Mouse (Mus musculus) CH12.LX (cell line): ENCODE measurements around the gene Vax1. TPM values are rescaled to one million over a fixed set of nuclear protein-coding genes. Genes with fewer than 3 reads are reported as not detected.

Source experiments
- DNase-seq: peaks from one replicate; pipeline ENCODE4 v3.0.0-alpha.2; 2013; ENCODE audit errors: extremely low read depth
- H3K27ac ChIP-seq: 2 replicates; pipeline ENCODE4 v1.5.1; 2012; ENCODE audit warnings: low read depth, mild to moderate bottlenecking, control low read depth, moderate library complexity; ENCODE audit not compliant: insufficient read depth
- H3K27me3 ChIP-seq: replicated peaks from 2 replicates; pipeline ENCODE3; 2012; ENCODE audit warnings: inconsistent platforms
- H3K36me3 ChIP-seq, 2 experiments: replicated peaks in 1 of 2; 2 replicates each; pipeline versions ENCODE3 to v1.6.1; 2012; ENCODE audit warnings: inconsistent platforms in 1 of 2, low read length in 1 of 2, mild to moderate bottlenecking in 1 of 2, mixed read lengths in 1 of 2, moderate library complexity in 1 of 2; ENCODE audit not compliant: control insufficient read depth in 1 of 2, insufficient read depth in 1 of 2
- H3K4me1 ChIP-seq, 2 experiments: 2 replicates each; pipeline ENCODE4 v1.6.1; 2012; ENCODE audit warnings: inconsistent platforms in 1 of 2, moderate library complexity in 1 of 2; ENCODE audit not compliant: insufficient read depth in 2 of 2, control insufficient read depth in 1 of 2
- H3K4me2 ChIP-seq: 2 replicates; pipeline ENCODE4 v1.6.1; 2012; ENCODE audit warnings: low read depth, mild to moderate bottlenecking, control low read depth; ENCODE audit not compliant: poor library complexity, insufficient read depth, severe bottlenecking
- H3K4me3 ChIP-seq, 3 experiments: fragments of 150-350 bp in 1 of 3; sonication (generic) in 1 of 3; replicated peaks in 1 of 3; 2 replicates each; pipeline versions ENCODE3 to v1.5.1; 2011 to 2012; ENCODE audit warnings: low read depth in 2 of 3, low read length in 2 of 3, mild to moderate bottlenecking in 2 of 3, moderate library complexity in 2 of 3, control low read depth in 1 of 3, improper control_type of control experiment in 1 of 3, inconsistent platforms in 1 of 3, mixed read lengths in 1 of 3; ENCODE audit not compliant: poor library complexity in 1 of 3
- H3K79me2 ChIP-seq: replicated peaks from 2 replicates; pipeline ENCODE4 v1.6.1; 2012; ENCODE audit warnings: mild to moderate bottlenecking, moderate library complexity; ENCODE audit not compliant: control insufficient read depth, poor library complexity, insufficient read depth, severe bottlenecking; ENCODE audit errors: extremely low read depth
- H3K9ac ChIP-seq: 2 replicates; pipeline ENCODE4 v1.6.1; 2012; ENCODE audit warnings: low read depth, mild to moderate bottlenecking, control low read depth, moderate library complexity; ENCODE audit not compliant: insufficient read depth
- H3K9me3 ChIP-seq: replicated peaks from 2 replicates; pipeline ENCODE3; 2012; ENCODE audit warnings: low read length, inconsistent platforms, mixed read lengths
- BHLHE40 ChIP-seq: IDR thresholded peaks from 2 replicates; pipeline ENCODE4 v1.6.1; 2011; ENCODE audit warnings: mild to moderate bottlenecking, low read depth, low read length, improper control_type of control experiment
- CHD1 ChIP-seq: IDR thresholded peaks from 2 replicates; pipeline ENCODE4 v1.6.1; 2012; ENCODE audit warnings: low read depth, low read length, improper control_type of control experiment, inconsistent platforms
- CHD2 ChIP-seq: IDR thresholded peaks from 2 replicates; pipeline ENCODE4 v1.6.1; 2011; ENCODE audit warnings: low read length, improper control_type of control experiment
- CTCF ChIP-seq, 2 experiments: IDR thresholded peaks in 1 of 2; conservative IDR thresholded peaks in 1 of 2; 2 replicates each; pipeline ENCODE4 v1.5.1; 2011 to 2012; ENCODE audit warnings: low read depth in 2 of 2, low read length in 2 of 2, improper control_type of control experiment in 1 of 2, inconsistent platforms in 1 of 2, mild to moderate bottlenecking in 1 of 2, moderate library complexity in 1 of 2
- E2F4 ChIP-seq: IDR thresholded peaks from 2 replicates; pipeline ENCODE4 v1.6.1; 2011; ENCODE audit warnings: low read depth, low read length, improper control_type of control experiment; ENCODE audit not compliant: insufficient replicate concordance
- ELF1 ChIP-seq: IDR thresholded peaks from 2 replicates; pipeline ENCODE4 v1.6.1; 2014; ENCODE audit warnings: low read depth, mild to moderate bottlenecking, inconsistent platforms, low read length, improper control_type of control experiment
- EP300 ChIP-seq: IDR thresholded peaks from 2 replicates; pipeline ENCODE4 v1.6.1; 2011; ENCODE audit warnings: low read length, improper control_type of control experiment
- ETS1 ChIP-seq: conservative IDR thresholded peaks from 2 replicates; pipeline ENCODE4 v1.6.1; 2012; ENCODE audit warnings: low read depth, mild to moderate bottlenecking, inconsistent platforms, low read length, improper control_type of control experiment, moderate library complexity
- GABPA ChIP-seq: IDR thresholded peaks from 2 replicates; pipeline ENCODE4 v1.6.1; 2012; ENCODE audit warnings: low read depth, low read length, improper control_type of control experiment, inconsistent platforms; ENCODE audit not compliant: insufficient replicate concordance
- HCFC1 ChIP-seq: IDR thresholded peaks from 2 replicates; pipeline ENCODE4 v1.6.1; 2012; ENCODE audit warnings: low read depth, mild to moderate bottlenecking, inconsistent platforms, low read length, improper control_type of control experiment
- IRF4 ChIP-seq: IDR thresholded peaks from 2 replicates; pipeline ENCODE4 v1.6.1; 2014; ENCODE audit warnings: low read depth, mild to moderate bottlenecking, inconsistent platforms, low read length, improper control_type of control experiment
- JUN ChIP-seq: IDR thresholded peaks from 2 replicates; pipeline ENCODE4 v1.6.1; 2011; ENCODE audit warnings: low read depth, mild to moderate bottlenecking, low read length, improper control_type of control experiment, moderate library complexity; ENCODE audit not compliant: insufficient read depth
- JUND ChIP-seq: conservative IDR thresholded peaks from 2 replicates; pipeline ENCODE4 v1.6.1; 2011; ENCODE audit warnings: low read depth, low read length, improper control_type of control experiment
- KAT2A ChIP-seq: IDR thresholded peaks from 2 replicates; pipeline ENCODE4 v1.6.1; 2012; ENCODE audit warnings: low read length, improper control_type of control experiment, inconsistent platforms; ENCODE audit not compliant: insufficient replicate concordance
- MAFK ChIP-seq: IDR thresholded peaks from 2 replicates; pipeline ENCODE4 v1.6.1; 2011; ENCODE audit warnings: low read length, improper control_type of control experiment; ENCODE audit not compliant: insufficient replicate concordance
- MAX ChIP-seq: IDR thresholded peaks from 2 replicates; pipeline ENCODE4 v1.6.1; 2011; ENCODE audit warnings: low read length, improper control_type of control experiment
- MAZ ChIP-seq: IDR thresholded peaks from 2 replicates; pipeline ENCODE4 v1.6.1; 2012; ENCODE audit warnings: low read depth, mild to moderate bottlenecking, inconsistent platforms, low read length, improper control_type of control experiment, moderate library complexity
- MEF2A ChIP-seq: IDR thresholded peaks from 2 replicates; pipeline ENCODE4 v1.6.1; 2014; ENCODE audit warnings: low read depth, mild to moderate bottlenecking, inconsistent platforms, low read length, improper control_type of control experiment, borderline replicate concordance
- MXI1 ChIP-seq: IDR thresholded peaks from 2 replicates; pipeline ENCODE4 v1.6.1; 2011; ENCODE audit warnings: mild to moderate bottlenecking, low read depth, low read length, improper control_type of control experiment
- MYC ChIP-seq: IDR thresholded peaks from 2 replicates; pipeline ENCODE4 v1.6.1; 2011; ENCODE audit warnings: low read depth, mild to moderate bottlenecking, improper control_type of control experiment, low read length
- NELFE ChIP-seq: IDR thresholded peaks from 2 replicates; pipeline ENCODE4 v1.6.1; 2011; ENCODE audit warnings: low read depth, low read length, improper control_type of control experiment
- NRF1 ChIP-seq: IDR thresholded peaks from 2 replicates; pipeline ENCODE4 v1.6.1; 2014; ENCODE audit warnings: low read depth, mild to moderate bottlenecking, inconsistent platforms, low read length, improper control_type of control experiment, moderate library complexity
- PAX5 ChIP-seq: IDR thresholded peaks from 2 replicates; pipeline ENCODE4 v1.6.1; 2012; ENCODE audit warnings: low read length, inconsistent platforms, mixed read lengths
- POLR2A ChIP-seq: IDR thresholded peaks from 2 replicates; pipeline ENCODE4 v1.6.1; 2011; ENCODE audit warnings: low read depth, mild to moderate bottlenecking, improper control_type of control experiment, low read length
- POLR2AphosphoS2 ChIP-seq: IDR thresholded peaks from 2 replicates; pipeline ENCODE4 v1.6.1; 2011; ENCODE audit warnings: low read depth, low read length, improper control_type of control experiment
- RCOR1 ChIP-seq: conservative IDR thresholded peaks from 2 replicates; pipeline ENCODE4 v1.6.1; 2012; ENCODE audit warnings: low read depth, mild to moderate bottlenecking, inconsistent platforms, low read length, improper control_type of control experiment
- SIN3A ChIP-seq: IDR thresholded peaks from 2 replicates; pipeline ENCODE4 v1.6.1; 2012; ENCODE audit warnings: low read length, improper control_type of control experiment, inconsistent platforms
- SMC3 ChIP-seq: IDR thresholded peaks from 2 replicates; pipeline ENCODE4 v1.6.1; 2011; ENCODE audit warnings: low read depth, low read length, improper control_type of control experiment
- TBP ChIP-seq: conservative IDR thresholded peaks from 2 replicates; pipeline ENCODE4 v1.6.1; 2011; ENCODE audit warnings: low read depth, low read length, improper control_type of control experiment
- TCF12 ChIP-seq: IDR thresholded peaks from 2 replicates; pipeline ENCODE4 v1.6.1; 2014; ENCODE audit warnings: low read depth, mild to moderate bottlenecking, inconsistent platforms, low read length, improper control_type of control experiment
- UBTF ChIP-seq: IDR thresholded peaks from 2 replicates; pipeline ENCODE4 v1.6.1; 2012; ENCODE audit warnings: low read depth, mild to moderate bottlenecking, inconsistent platforms, low read length, improper control_type of control experiment, moderate library complexity
- USF2 ChIP-seq: conservative IDR thresholded peaks from 2 replicates; pipeline ENCODE4 v1.6.1; 2011; ENCODE audit warnings: low read depth, low read length, improper control_type of control experiment
- ZC3H11A ChIP-seq: IDR thresholded peaks from 2 replicates; pipeline ENCODE4 v1.6.1; 2012; ENCODE audit warnings: low read depth, mild to moderate bottlenecking, inconsistent platforms, low read length, improper control_type of control experiment
- ZKSCAN1 ChIP-seq: IDR thresholded peaks from 2 replicates; pipeline ENCODE4 v1.6.1; 2012; ENCODE audit warnings: low read depth, inconsistent platforms, low read length, improper control_type of control experiment, borderline replicate concordance
- ZMIZ1 ChIP-seq: IDR thresholded peaks from 2 replicates; pipeline ENCODE4 v1.6.1; 2012; ENCODE audit warnings: low read depth, mild to moderate bottlenecking, inconsistent platforms, low read length, improper control_type of control experiment
- ZNF384 ChIP-seq: IDR thresholded peaks from 2 replicates; pipeline ENCODE4 v1.6.1; 2012; ENCODE audit warnings: low read depth, low read length, improper control_type of control experiment, inconsistent platforms
- dilution Hi-C: fragments of 300-500 bp; cut with MboI; formaldehyde crosslinking; loops from 2 replicates; pipeline ENCODE4 v1.14.3; 2020; ENCODE audit warnings: low sequenced_read_pairs; ENCODE audit not compliant: extremely low pct_unique_long_range_greater_than_20kb, extremely low pct_ligation_motif_present
- in situ Hi-C: fragments of 300-500 bp; cut with MboI; formaldehyde crosslinking; loops from 3 replicates; pipeline ENCODE4 v1.14.3; 2019; ENCODE audit warnings: low sequenced_read_pairs, low pct_ligation_motif_present, low pct_unique_long_range_greater_than_20kb, mixed read lengths
- polyA plus RNA-seq: library from polyadenylated mRNA; unstranded; fragments of >175 nt; gene quantifications from 2 replicates; pipeline ENCODE4 v1.2.1, GENCODE M21; 2012; ENCODE audit warnings: low read depth; ENCODE audit not compliant: insufficient read length
- total RNA-seq, 2 experiments: library from RNA; depleted of rRNA; stranded (reverse); fragments of 300-350 nt in 1 of 2; fragments of >200 nt in 1 of 2; gene quantifications; 2 replicates each; pipeline ENCODE4 v1.2.3; 2012 to 2014

Vax1 gene
- total and polyA plus RNA-seq, 3 experiments: not detected

DNA sequence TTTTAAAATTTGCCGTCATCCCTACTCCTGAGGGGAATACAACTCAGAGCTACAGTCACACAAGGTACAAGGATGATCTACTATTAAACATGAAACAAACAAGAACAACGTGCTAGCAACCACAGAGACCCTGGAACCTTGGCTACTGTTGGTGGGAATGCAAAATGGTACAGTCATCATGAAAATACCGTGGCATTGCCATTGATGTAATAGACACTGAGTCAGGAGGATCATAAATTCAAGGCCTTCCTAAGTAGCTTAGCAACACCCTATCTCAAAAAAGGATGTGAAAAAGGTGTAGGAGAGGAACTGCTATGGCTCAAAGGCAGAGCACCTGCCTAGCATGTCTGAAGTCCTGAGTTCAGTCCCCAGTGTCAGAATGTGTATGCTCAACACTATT is 42.4 kb downstream of the Vax1 start:
- Histone ChIP-seq H3K4me2 (no peak overlapping the region), H3K4me1 (peaks cover 16 to 35% of the 10 kb centered on the region in 2 experiments), H3K27me3 (no peaks in the 10 kb centered on the region), H3K36me3 (no peaks in the 10 kb centered on the region), H3K9me3 (peaks cover 2% of the 10 kb centered on the region), H3K9ac (no peak overlapping the region), H3K27ac (no peak overlapping the region; the same call in 1 of the 2 replicates), H3K4me3 (no peak overlapping the region), H3K79me2 (no peaks in the 10 kb centered on the region)
- peak; percentile 74 for DNase-seq
- TF ChIP-seq BHLHE40 (peak; percentile 71), CHD2 (no peak), POLR2AphosphoS2 (no peak), NELFE (no peak), MYC (no peak), ZMIZ1 (no peak), E2F4 (no peak), POLR2A (no peak), EP300 (peak; percentile 76), JUN (peak; percentile 26; the same call in 1 of the 2 replicates), RCOR1 (no peak), ZKSCAN1 (no peak), MAFK (0 out of 2 replicates have a peak, but pooled peaks have one; percentile 35), MAX (peak; percentile 39; the same call in 1 of the 2 replicates), CHD1 (no peak), NRF1 (no peak), ELF1 (no peak), ETS1 (peak; percentile 75), TCF12 (0 out of 2 replicates have a peak, but pooled peaks have one; percentile 35), ZC3H11A (no peak), MEF2A (peak; percentile 51; the same call in 1 of the 2 replicates), HCFC1 (no peak), JUND (peak; percentile 59; the same call in 1 of the 2 replicates), KAT2A (no peak), PAX5 (no peak), MXI1 (no peak), SMC3 (no peak), ZNF384 (no peak), IRF4 (peak; percentile 78), GABPA (no peak), TBP (0 out of 2 replicates have a peak, but pooled peaks have one; percentile 56), UBTF (no peak), USF2 (no peak), CTCF (conservative IDR thresholded peaks at IDR 0.05 in 1 of 2, IDR thresholded peaks at IDR 0.05 in 1 of 2; ENCODE audit: low read depth in 2 of 2, low read length in 2 of 2) (no peak), SIN3A (0 out of 2 replicates have a peak, but pooled peaks have one; percentile 29), MAZ (no peak)
- in situ Hi-C loops: no loop called here
- dilution Hi-C loops: no loop called here
